Mouse (Mus musculus) retina, adult 2 months (tissue): ENCODE results near the gene Slc39a11.
A peak's percentile ranks its signal among the peaks of the same experiment; 100 is the strongest.
"Not testable (repeated sequence)": the region's sequence is repeated elsewhere in the genome, so short reads cannot be mapped to it uniquely, and the experiment has no call there.

ENCODE experiments used
- DNase-seq: peaks from one replicate; pipeline ENCODE4 v3.0.0-alpha.2; 2012; ENCODE audit warnings: low read depth, low spot score

Slc39a11 gene

GRCm38 (mm10) chr11:113667704-113668103 lies 17.8 kb upstream of the Slc39a11 start:
- DNase-seq = no peak

GRCm38 (mm10) chr11:113667122-113667521 lies 17.2 kb upstream of the Slc39a11 start:
- DNase-seq = no peak

- no peak for DNase-seq
These were observed 16.8 kb upstream of the Slc39a11 start for GRCm38 (mm10) chr11:113666648-113667047.

- DNase-seq = no peak
These were observed 16.3 kb upstream of the Slc39a11 start for GRCm38 (mm10) chr11:113666205-113666604.

GRCm38 (mm10) chr11:113664279-113664678 lies 14.4 kb upstream of the Slc39a11 start:
- DNase-seq = no peak

- no peak for DNase-seq
These were observed 12.0 kb upstream of the Slc39a11 start for GRCm38 (mm10) chr11:113661835-113662351.

- DNase-seq = no peak
These were observed 11.1 kb upstream of the Slc39a11 start for GRCm38 (mm10) chr11:113660940-113661339.

GRCm38 (mm10) chr11:113660213-113660612 lies 10.3 kb upstream of the Slc39a11 start:
- DNase-seq = not testable (repeated sequence)

GRCm38 (mm10) chr11:113658763-113659162 lies 8.9 kb upstream of the Slc39a11 start:
- no peak for DNase-seq

GRCm38 (mm10) chr11:113658319-113658718 lies 8.4 kb upstream of the Slc39a11 start:
- no peak for DNase-seq

GRCm38 (mm10) chr11:113657221-113657620 lies 7.3 kb upstream of the Slc39a11 start:
- no peak for DNase-seq

GRCm38 (mm10) chr11:113656511-113656932 lies 6.6 kb upstream of the Slc39a11 start:
- DNase-seq = no peak

- DNase-seq = no peak
These were observed 4.8 kb upstream of the Slc39a11 start for GRCm38 (mm10) chr11:113654561-113655270.

- DNase-seq = no peak
These were observed 4.2 kb upstream of the Slc39a11 start for GRCm38 (mm10) chr11:113654105-113654504.

- no peak for DNase-seq
These were observed 2.6 kb upstream of the Slc39a11 start for GRCm38 (mm10) chr11:113652516-113652915.

- DNase-seq = no peak
These were observed 2.0 kb upstream of the Slc39a11 start for GRCm38 (mm10) chr11:113651907-113652273.

GRCm38 (mm10) chr11:113651206-113651906 lies 1.5 kb upstream of the Slc39a11 start:
- no peak for DNase-seq

GRCm38 (mm10) chr11:113648690-113649352 lies 1.1 kb downstream of the Slc39a11 start, which contains the start of gene Cog1:
Gene Cog1, plus strand, starts transcription at chr11:113649169.
- DNase-seq = no peak

GRCm38 (mm10) chr11:113648152-113648551 lies 1.7 kb downstream of the Slc39a11 start:
- DNase-seq = peak; percentile 60

- no peak for DNase-seq
These were observed 4.7 kb downstream of the Slc39a11 start for GRCm38 (mm10) chr11:113645181-113645580.

- DNase-seq = no peak
These were observed 11.2 kb downstream of the Slc39a11 start for GRCm38 (mm10) chr11:113638680-113639079.

GRCm38 (mm10) chr11:113634699-113635121 lies 15.2 kb downstream of the Slc39a11 start:
- DNase-seq = no peak
